Comparison of ENCODE assay signal across 22 mouse cellular contexts in the genomic region with DNA sequence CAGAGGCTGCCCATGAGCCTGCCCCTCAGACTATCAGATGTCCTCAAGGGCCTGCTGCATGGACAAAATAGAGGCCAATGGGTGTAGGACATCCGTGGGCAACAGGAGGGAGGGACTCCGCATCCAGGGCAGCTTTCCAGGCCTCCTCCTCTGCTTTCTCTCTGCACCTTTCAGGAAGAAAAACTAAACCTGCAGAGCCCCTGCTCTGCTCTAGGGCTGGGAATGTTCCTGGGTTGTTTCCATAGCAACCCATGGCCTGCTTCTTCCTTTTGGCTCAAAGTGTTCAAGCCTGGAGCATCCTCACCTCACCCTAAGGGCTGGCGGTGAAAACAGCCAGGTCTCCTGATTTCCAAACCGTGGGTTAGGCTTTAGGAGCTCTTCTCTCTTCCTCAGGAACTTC.
DNase-seq lines count a peak whose midpoint lies in the region; ATAC-seq lines count a peak whose summit lies in the region.
"Had no signal": no experiment of that assay in that cellular context is flagged by ENCODE, and none has a peak within 500 bp of the region (broad histone marks: within the 10 kb centered on the region; RNA-seq: fewer than 3 reads in every experiment).

No protein-coding gene starts in this region.

- ATAC-seq in hindbrain, embryonic 11.5 days (ENCODE audit: low FRiP score) = no peak
- ATAC-seq in neural tube, embryonic 13.5 days (ENCODE audit: low read depth) = no peak
- ATAC-seq in neural tube, embryonic 15.5 days (ENCODE audit: low FRiP score) = no peak
- ATAC-seq: inflammation-experienced regulatory T-cells, adult 6 months had no signal

- peak overlapping the region; percentile 41; the same call in 1 of the 2 replicates for H3K27ac ChIP-seq in hindbrain, embryonic 10.5 days
- H3K27ac ChIP-seq in hindbrain, embryonic 11.5 days (ENCODE audit: low read depth, low read length) = no peak overlapping the region
- no peak overlapping the region for H3K27ac ChIP-seq in neural tube, embryonic 13.5 days (replicated peaks)
- H3K27ac ChIP-seq in neural tube, embryonic 15.5 days (replicated peaks) = no peak overlapping the region
- H3K27ac ChIP-seq in embryonic facial prominence, embryonic 10.5 days (replicated peaks) = no peak overlapping the region
- H3K27ac ChIP-seq: layer of hippocampus, adult 2 months; left cerebral cortex, adult 2 months had no signal

- H3K4me1 ChIP-seq in hindbrain, embryonic 10.5 days (replicated peaks) = peaks cover 54% of the 10 kb centered on the region
- H3K4me1 ChIP-seq in hindbrain, embryonic 11.5 days (replicated peaks; ENCODE audit: control insufficient read depth, insufficient read depth, low read length) = 0 out of 2 replicates have a peak, but pooled peaks cover 2% of the 10 kb centered on the region
- H3K4me1 ChIP-seq in neural tube, embryonic 13.5 days (replicated peaks) = peaks cover 55% of the 10 kb centered on the region
- peaks cover 54% of the 10 kb centered on the region for H3K4me1 ChIP-seq in neural tube, embryonic 15.5 days
- peaks cover 40% of the 10 kb centered on the region for H3K4me1 ChIP-seq in embryonic facial prominence, embryonic 10.5 days

- H3K4me2 ChIP-seq in hindbrain, embryonic 11.5 days (replicated peaks; ENCODE audit: low read depth, low read length) = no peak overlapping the region
- H3K4me2 ChIP-seq in neural tube, embryonic 13.5 days = no peak overlapping the region
- H3K4me2 ChIP-seq in neural tube, embryonic 15.5 days = no peak overlapping the region
- H3K4me2 ChIP-seq: heart, embryonic 11.5 days; liver, embryonic 11.5 days had no signal

- no peak overlapping the region for H3K9ac ChIP-seq in hindbrain, embryonic 11.5 days (ENCODE audit: low read depth, low read length)
- 0 out of 2 replicates have a peak overlapping the region, but pooled peaks have one; percentile 5 for H3K9ac ChIP-seq in neural tube, embryonic 13.5 days
- no peak overlapping the region for H3K9ac ChIP-seq in neural tube, embryonic 15.5 days (replicated peaks)

- H3K27me3 ChIP-seq in hindbrain, embryonic 10.5 days (ENCODE audit: insufficient read depth, poor library complexity, severe bottlenecking) = no peaks in the 10 kb centered on the region
- H3K27me3 ChIP-seq in hindbrain, embryonic 11.5 days (ENCODE audit: control insufficient read depth, insufficient read depth, low read length) = no peaks in the 10 kb centered on the region
- H3K27me3 ChIP-seq in neural tube, embryonic 13.5 days = no peaks in the 10 kb centered on the region; the same call in 1 of the 2 replicates
- H3K27me3 ChIP-seq in neural tube, embryonic 15.5 days (replicated peaks) = no peaks in the 10 kb centered on the region
- 0 out of 2 replicates have a peak, but pooled peaks cover 16% of the 10 kb centered on the region for H3K27me3 ChIP-seq in embryonic facial prominence, embryonic 10.5 days (replicated peaks; ENCODE audit: low read depth, poor library complexity, severe bottlenecking)

- no peak overlapping the region for H3K4me3 ChIP-seq in hindbrain, embryonic 10.5 days
- H3K4me3 ChIP-seq in hindbrain, embryonic 11.5 days (ENCODE audit: low read depth, low read length) = no peak overlapping the region
- no peak overlapping the region for H3K4me3 ChIP-seq in neural tube, embryonic 13.5 days
- no peak overlapping the region for H3K4me3 ChIP-seq in neural tube, embryonic 15.5 days (replicated peaks)
- no peak overlapping the region for H3K4me3 ChIP-seq in embryonic facial prominence, embryonic 10.5 days
- H3K4me3 ChIP-seq: layer of hippocampus, adult 2 months; left cerebral cortex, adult 2 months; myocyte had no signal

- peak; percentile 46 to 49 for DNase-seq in cerebellum, postnatal 10 days
- no peak for DNase-seq in cerebellum, adult 11 months
- DNase-seq in hindbrain, embryonic 10.5 days (ENCODE audit: low spot score) = no peak
- DNase-seq in hindbrain, embryonic 11.5 days (ENCODE audit: low spot score) = no peak
- DNase-seq in embryonic facial prominence, embryonic 10.5 days (ENCODE audit: low spot score) = no peak
- DNase-seq in thymus, postnatal 10 days (ENCODE audit: low spot score in 2 of 2) = no peak
- DNase-seq: adrenal gland, adult 8-10 months; cerebellum, adult 9-11 months; heart, postnatal 10 days; kidney, adult 8-10 months; kidney, postnatal 14 days; left cerebral cortex, postnatal 4 days; lung, adult 2 months; thymus, postnatal 14 days had no signal

- no peaks in the 10 kb centered on the region for H3K9me3 ChIP-seq in hindbrain, embryonic 10.5 days
- H3K9me3 ChIP-seq in hindbrain, embryonic 11.5 days (ENCODE audit: control insufficient read depth, low read length) = no peaks in the 10 kb centered on the region
- no peaks in the 10 kb centered on the region for H3K9me3 ChIP-seq in neural tube, embryonic 13.5 days
- H3K9me3 ChIP-seq in neural tube, embryonic 15.5 days (replicated peaks) = no peaks in the 10 kb centered on the region
- H3K9me3 ChIP-seq in embryonic facial prominence, embryonic 10.5 days = no peaks in the 10 kb centered on the region

- no peaks in the 10 kb centered on the region for H3K36me3 ChIP-seq in hindbrain, embryonic 10.5 days
- H3K36me3 ChIP-seq in hindbrain, embryonic 11.5 days (ENCODE audit: control insufficient read depth, insufficient read depth, low read length) = no peaks in the 10 kb centered on the region
- H3K36me3 ChIP-seq in neural tube, embryonic 13.5 days = 0 out of 2 replicates have a peak, but pooled peaks cover 8% of the 10 kb centered on the region
- H3K36me3 ChIP-seq in neural tube, embryonic 15.5 days = no peaks in the 10 kb centered on the region
- H3K36me3 ChIP-seq in embryonic facial prominence, embryonic 10.5 days (replicated peaks) = no peaks in the 10 kb centered on the region

- WGBS in hindbrain, embryonic 10.5 days = 53% methylated on average over 4 of the region's 4 CpGs
- WGBS in hindbrain, embryonic 11.5 days = 58% methylated on average over 4 of the region's 4 CpGs
- 54% methylated on average over 4 of the region's 4 CpGs for WGBS in neural tube, embryonic 13.5 days
- 67% methylated on average over 4 of the region's 4 CpGs for WGBS in neural tube, embryonic 15.5 days
- 49% methylated on average over 4 of the region's 4 CpGs for WGBS in embryonic facial prominence, embryonic 10.5 days

Comparison
In these comparisons a context has a peak if more than half of its experiments do, and no peak if none do; other contexts are left out.
1. DNase-seq: peak in cerebellum, postnatal 10 days (2 of 2); none in cerebellum, adult 11 months (single experiment), hindbrain, embryonic 10.5 days (single experiment), hindbrain, embryonic 11.5 days (single experiment), embryonic facial prominence, embryonic 10.5 days (single experiment) and thymus, postnatal 10 days (0 of 2).